Mouse (Mus musculus): ENCODE data around the gene Sirpa. TPM values are rescaled to one million over a fixed set of nuclear protein-coding genes. Genes with fewer than 3 reads are reported as not detected.
A peak's percentile ranks its signal among the peaks of the same experiment; 100 is the strongest.

Gene Sirpa
- total RNA-seq, 2 experiments from 2014 or later: 375 to 384 TPM

- no peak for DNase-seq (ENCODE audit: extremely low spot score in 1 of 2, low spot score in 2 of 2)
Measured at GRCm38 (mm10) chr2:129598094-129598493, 5.5 kb downstream of the Sirpa start.

GRCm38 (mm10) chr2:129599231-129600084 is 6.8 kb downstream of the Sirpa start:
- no peak for TF ChIP-seq CTCF (IDR thresholded peaks at IDR 0.05)
- peak overlapping the region; percentile 25 for H3K4me3 ChIP-seq
- no peak for DNase-seq (ENCODE audit: extremely low spot score in 1 of 2, low spot score in 2 of 2)
- intact Hi-C loops (cut with DNase I): no loop called here
- H3K27ac ChIP-seq: peak overlapping the region; percentile 58

More at GRCm38 (mm10) chr2:129598094-129598493, 5.5 kb downstream of the Sirpa start:
- intact Hi-C loops (cut with DNase I): no loop called here
- peak overlapping the region; percentile 89; the same call in 1 of the 2 replicates for H3K27ac ChIP-seq
- no peak; the same call in 1 of the 2 replicates for TF ChIP-seq CTCF (IDR thresholded peaks at IDR 0.05)
- H3K4me3 ChIP-seq: peak overlapping the region; percentile 68

GRCm38 (mm10) chr2:129601059-129601650 is 8.5 kb downstream of the Sirpa start:
- Histone ChIP-seq H3K4me3 (no peak overlapping the region), H3K27ac (peak overlapping the region; percentile 50; the same call in 1 of the 2 replicates)
- DNase-seq (ENCODE audit: extremely low spot score in 1 of 2, low spot score in 2 of 2): no peak
- peak; percentile 34 for TF ChIP-seq CTCF (IDR thresholded peaks at IDR 0.05)
- intact Hi-C loops (cut with DNase I): no loop called here

GRCm38 (mm10) chr2:129601894-129602663 is 9.4 kb downstream of the Sirpa start:
- DNase-seq (ENCODE audit: extremely low spot score in 1 of 2, low spot score in 2 of 2): no peak
- TF ChIP-seq CTCF (IDR thresholded peaks at IDR 0.05): no peak
- no peak overlapping the region for H3K4me3 ChIP-seq
- no peak overlapping the region; the same call in 1 of the 2 replicates for H3K27ac ChIP-seq
- intact Hi-C loops (cut with DNase I): no loop called here

- Histone ChIP-seq H3K27ac (peak overlapping the region; percentile 8; the same call in 1 of the 2 replicates), H3K4me3 (no peak overlapping the region)
- no peak for DNase-seq (ENCODE audit: extremely low spot score in 1 of 2, low spot score in 2 of 2)
- no peak for TF ChIP-seq CTCF (IDR thresholded peaks at IDR 0.05)
- intact Hi-C loops (cut with DNase I): no loop called here
Measured at GRCm38 (mm10) chr2:129602856-129603255, 10.2 kb downstream of the Sirpa start.

GRCm38 (mm10) chr2:129603536-129603935 is 10.9 kb downstream of the Sirpa start:
- Histone ChIP-seq H3K27ac (no peak overlapping the region; the same call in 1 of the 2 replicates), H3K4me3 (no peak overlapping the region)
- TF ChIP-seq CTCF (IDR thresholded peaks at IDR 0.05): no peak
- intact Hi-C loops (cut with DNase I): no loop called here
- DNase-seq (ENCODE audit: extremely low spot score in 1 of 2, low spot score in 2 of 2): no peak

GRCm38 (mm10) chr2:129604032-129604431 is 11.4 kb downstream of the Sirpa start:
- H3K27ac ChIP-seq: peak overlapping the region; percentile 16
- TF ChIP-seq CTCF (IDR thresholded peaks at IDR 0.05): no peak
- no peak overlapping the region for H3K4me3 ChIP-seq
- no peak for DNase-seq (ENCODE audit: extremely low spot score in 1 of 2, low spot score in 2 of 2)
- intact Hi-C loops (cut with DNase I): no loop called here

- Histone ChIP-seq H3K4me3 (no peak overlapping the region), H3K27ac (peak overlapping the region; percentile 65)
- TF ChIP-seq CTCF (IDR thresholded peaks at IDR 0.05): no peak
- DNase-seq (ENCODE audit: extremely low spot score in 1 of 2, low spot score in 2 of 2): no peak
- intact Hi-C loops (cut with DNase I): no loop called here
Measured at GRCm38 (mm10) chr2:129605816-129606215, 13.2 kb downstream of the Sirpa start.

GRCm38 (mm10) chr2:129606269-129606668 is 13.6 kb downstream of the Sirpa start:
- intact Hi-C loops (cut with DNase I): no loop called here
- no peak overlapping the region for H3K4me3 ChIP-seq
- no peak for TF ChIP-seq CTCF (IDR thresholded peaks at IDR 0.05)
- H3K27ac ChIP-seq: peak overlapping the region; percentile 65
- DNase-seq (ENCODE audit: extremely low spot score in 1 of 2, low spot score in 2 of 2): peak in 1 of 2 experiments; percentile 65

GRCm38 (mm10) chr2:129606899-129607298 is 14.3 kb downstream of the Sirpa start:
- DNase-seq (ENCODE audit: extremely low spot score in 1 of 2, low spot score in 2 of 2): no peak
- intact Hi-C loops (cut with DNase I): no loop called here
- H3K27ac ChIP-seq: peak overlapping the region; percentile 65; the same call in 1 of the 2 replicates
- H3K4me3 ChIP-seq: no peak overlapping the region
- no peak for TF ChIP-seq CTCF (IDR thresholded peaks at IDR 0.05)

GRCm38 (mm10) chr2:129613971-129614370 is 21.3 kb downstream of the Sirpa start:
- DNase-seq (ENCODE audit: extremely low spot score in 1 of 2, low spot score in 2 of 2): no peak
- TF ChIP-seq CTCF (IDR thresholded peaks at IDR 0.05): no peak
- Histone ChIP-seq H3K4me3 (no peak overlapping the region), H3K27ac (no peak overlapping the region)
- intact Hi-C loops (cut with DNase I): no loop called here

All from left cerebral cortex, adult 2 months (tissue).